Mouse (Mus musculus): ENCODE measurements around the gene Cfap97.
"Not testable (repeated sequence)": the region's sequence is repeated elsewhere in the genome, so short reads cannot be mapped to it uniquely, and the experiment has no call there.

Gene Cfap97

DNA sequence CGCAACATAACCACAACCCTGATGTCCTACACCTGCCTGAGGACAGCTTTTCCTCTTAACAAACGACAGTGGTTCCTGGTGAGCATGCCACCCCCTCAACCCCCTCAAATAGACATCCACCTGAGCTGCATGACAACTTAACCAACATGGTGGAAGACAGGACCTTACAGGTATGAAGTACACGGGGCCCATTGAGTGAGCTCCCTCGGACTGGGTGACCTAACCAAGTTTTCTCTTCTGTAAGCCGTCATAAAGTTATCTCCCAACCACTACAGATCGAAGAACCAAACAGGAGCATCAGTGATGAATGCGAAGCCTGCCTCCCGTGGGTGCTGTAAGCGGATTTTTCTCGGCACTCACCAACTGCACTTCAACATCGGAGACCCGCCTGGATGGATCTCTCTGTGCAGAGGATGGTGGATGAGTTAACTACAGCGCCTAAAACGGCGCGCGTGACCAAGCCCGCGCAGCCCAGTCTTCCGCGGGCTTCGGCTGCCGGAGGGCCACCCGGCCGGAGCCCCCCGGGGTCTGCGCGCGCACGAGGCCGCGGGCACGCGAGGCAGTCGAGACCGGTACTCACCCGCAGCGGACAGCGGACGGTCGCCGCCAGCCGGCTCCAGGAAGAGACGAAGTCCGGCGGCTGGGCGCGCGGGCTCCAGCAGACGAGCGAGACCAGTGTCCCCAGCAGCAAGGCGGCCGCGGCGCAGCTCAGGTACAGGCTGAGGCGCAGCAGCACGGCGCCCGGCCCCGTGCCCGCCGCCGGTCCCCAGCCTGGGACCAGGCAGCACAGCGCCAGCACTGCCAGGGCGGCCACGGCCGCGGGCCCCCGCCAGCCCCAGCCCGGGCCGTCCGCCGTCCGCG lies at the start of gene Cfap97:
Cfap97 (plus strand) TSS at position 570 of the 861 bp plus-strand sequence.
- peak; percentile 94 for DNase-seq

DNA sequence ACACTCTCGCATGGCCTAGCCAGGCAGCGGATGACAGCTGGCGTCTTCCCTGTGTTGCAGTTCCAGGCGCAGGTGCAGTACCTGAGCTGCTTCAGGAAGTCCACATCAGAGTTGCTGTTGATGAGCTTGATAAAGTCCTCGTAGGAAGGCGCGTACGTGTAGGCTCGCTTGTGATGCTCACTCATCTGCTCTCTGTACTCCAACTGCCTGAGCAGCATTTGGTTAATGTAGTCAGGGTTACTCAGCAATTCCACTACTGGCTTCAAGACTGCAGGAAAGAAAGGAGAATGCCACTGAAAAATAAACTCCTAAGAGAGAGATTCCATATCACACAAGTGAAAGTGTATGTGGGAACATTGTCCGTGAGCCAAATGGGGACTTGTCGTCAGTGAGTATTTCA lies 48.1 kb upstream of the Cfap97 start:
- peak; percentile 74 for DNase-seq

DNA sequence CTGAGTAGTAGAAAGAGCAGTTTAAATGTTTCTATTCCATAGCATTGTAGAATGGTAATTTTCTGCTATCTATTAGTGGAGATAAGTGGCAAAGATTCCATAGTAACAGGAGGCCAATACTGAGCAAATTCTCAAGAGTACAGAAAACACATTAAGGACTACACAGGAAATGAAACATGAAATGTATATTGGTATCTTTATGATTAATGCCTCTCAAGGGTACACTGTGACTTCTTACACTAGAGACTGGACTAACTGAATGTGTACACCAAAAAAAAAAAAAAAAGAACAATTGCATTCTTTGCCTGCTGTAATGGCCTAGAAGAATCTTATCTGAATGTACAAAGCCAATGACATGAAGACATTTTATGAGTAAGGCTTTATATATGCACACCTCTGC lies 43.9 kb upstream of the Cfap97 start:
- no peak for DNase-seq

DNA sequence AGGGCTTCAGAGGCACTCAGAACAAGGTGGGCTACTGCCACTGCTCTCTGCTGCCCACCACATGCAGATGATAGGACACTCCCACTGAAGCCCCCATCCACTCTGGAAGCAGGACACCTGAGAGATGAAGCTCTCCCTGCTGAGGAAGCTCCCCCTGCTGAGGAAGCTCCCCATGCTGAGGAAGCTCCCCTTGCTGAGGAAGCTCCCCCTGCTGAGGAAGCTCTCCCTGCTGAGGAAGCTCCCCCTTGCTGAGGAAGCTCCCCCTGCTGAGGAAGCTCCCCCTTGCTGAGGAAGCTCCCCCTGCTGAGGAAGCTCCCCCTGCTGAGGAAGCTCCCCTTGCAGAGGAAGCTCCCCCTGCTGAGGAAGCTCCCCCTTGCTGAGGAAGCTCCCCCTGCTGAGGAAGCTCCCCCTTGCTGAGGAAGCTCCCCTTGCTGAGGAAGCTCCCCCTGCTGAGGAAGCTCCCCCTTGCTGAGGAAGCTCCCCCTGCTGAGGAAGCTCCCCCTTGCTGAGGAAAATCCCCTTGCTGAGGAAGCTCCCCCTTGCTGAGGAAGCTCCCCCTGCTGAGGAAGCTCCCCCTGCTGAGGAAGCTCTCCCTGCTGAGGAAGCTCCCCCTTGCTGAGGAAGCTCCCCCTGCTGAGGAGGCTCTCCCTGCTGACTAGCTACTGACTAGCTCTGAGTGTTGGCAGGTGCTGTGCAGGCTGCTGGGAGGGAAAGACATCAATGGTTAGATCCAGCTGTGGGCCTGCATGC lies 38.0 kb upstream of the Cfap97 start:
- DNase-seq: peak; percentile 94

DNA sequence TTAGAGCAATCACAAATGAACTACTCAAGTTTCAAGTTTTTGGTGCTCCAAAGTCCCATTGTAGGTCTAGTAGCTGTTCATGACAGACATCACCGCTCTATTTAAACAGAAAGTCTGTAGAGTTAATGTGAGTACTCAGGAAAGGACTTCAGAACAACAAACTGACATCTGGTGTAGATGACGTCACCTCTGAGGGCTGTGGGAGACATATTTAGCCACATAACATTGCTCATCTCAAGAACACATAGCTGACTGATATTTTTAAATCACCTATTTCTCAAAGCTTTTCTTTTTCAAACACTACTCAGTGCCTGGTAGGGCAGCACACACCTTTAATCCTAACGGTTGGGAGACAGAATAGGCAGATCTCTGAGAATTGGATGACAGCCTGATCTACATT lies 34.4 kb upstream of the Cfap97 start:
- no peak for DNase-seq

DNA sequence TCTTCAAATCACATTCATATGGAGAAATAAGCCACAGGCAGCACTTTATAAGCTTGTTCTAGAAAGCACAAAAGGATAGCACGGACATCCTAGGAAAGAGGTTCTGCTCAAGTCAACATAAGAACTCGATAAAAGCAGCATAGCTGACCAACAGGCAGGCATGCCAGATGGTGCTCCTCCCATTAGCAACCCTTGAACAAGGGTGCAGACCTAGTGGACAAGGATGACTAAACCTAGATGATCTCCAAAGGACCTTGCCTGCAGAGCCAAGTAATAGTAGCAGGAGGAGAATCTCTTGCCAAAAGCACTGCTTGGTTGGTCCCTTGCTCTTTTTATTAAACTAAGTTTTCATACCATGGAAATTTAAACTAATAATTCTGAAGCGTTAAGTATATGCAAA lies 32.4 kb upstream of the Cfap97 start:
- no peak for DNase-seq

DNA sequence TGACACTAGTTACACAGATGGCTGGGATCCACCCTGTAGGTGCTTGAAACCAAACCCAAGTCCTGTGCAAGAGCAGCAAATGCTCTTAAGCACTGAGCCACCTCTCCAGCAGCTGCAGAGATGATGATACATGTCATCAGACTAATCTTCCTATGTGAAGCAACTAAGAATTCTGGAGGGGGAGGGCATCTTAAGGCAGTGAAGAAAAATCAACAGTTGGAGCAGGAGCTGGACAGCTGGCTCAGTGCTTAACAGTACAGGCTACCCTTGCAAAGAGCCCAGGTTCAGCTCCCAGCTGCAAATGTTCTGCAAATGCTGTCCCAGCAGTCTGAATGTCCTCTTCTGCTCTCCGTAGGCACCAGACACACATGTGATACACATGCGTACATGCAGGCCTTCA lies 29.1 kb upstream of the Cfap97 start:
- DNase-seq: no peak

DNA sequence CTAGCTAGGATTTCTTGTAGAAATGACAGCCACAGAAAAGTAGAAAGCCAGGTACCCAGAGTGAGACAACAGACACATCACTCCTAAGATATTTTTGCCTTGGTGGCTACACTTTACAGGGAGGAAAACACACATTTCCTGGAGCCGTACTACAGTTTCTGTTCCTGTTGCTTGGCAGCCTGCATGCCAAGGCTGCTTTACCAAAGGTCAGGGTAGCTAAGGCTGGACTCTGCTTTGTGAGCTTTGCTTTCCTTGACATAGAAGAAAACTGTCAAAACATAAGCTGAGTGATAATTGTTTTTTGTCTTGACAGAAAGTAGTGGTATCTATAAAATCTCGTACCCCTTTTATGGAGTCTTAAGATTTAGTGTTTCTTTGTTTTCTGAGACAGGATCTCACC lies 21.1 kb upstream of the Cfap97 start:
- no peak for DNase-seq

DNA sequence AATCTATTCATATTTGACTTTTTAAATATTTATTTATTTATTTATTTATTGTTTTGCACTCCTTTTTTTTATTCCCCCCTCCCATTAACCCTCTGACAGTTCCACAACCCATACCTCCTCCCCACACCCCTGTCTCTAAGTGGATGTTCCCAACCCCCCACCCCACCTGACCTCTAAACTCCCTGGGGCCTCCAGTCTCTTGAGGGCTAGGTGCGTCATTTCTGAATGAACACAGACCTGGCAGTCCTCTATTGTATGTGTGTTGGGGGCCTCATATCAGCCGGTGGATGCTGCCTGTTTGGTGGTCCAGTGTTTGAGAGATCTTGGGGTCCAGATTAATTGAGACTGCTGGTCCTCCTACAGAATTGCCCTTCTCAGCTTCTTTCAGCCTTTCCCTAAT lies 16.0 kb upstream of the Cfap97 start:
- DNase-seq: not testable (repeated sequence)

DNA sequence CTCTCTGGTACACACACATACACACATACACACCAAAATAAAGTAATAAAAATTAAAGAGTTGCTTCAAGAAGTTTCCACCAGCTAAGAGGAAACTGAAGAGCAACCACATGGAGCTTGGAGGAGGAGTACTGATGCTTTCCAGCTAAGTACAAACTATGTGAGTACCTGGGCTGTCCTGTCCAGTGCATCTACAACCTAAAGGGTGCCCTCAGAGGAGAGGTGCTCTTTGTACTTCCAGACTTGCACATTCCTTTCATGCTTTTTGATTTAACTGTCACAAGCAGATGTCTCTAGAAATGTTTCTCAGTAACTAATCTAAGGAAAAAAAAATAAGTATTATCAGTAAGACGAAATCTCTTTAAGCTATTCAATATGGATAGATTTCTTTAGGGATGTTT lies 14.2 kb upstream of the Cfap97 start:
- DNase-seq: no peak

DNA sequence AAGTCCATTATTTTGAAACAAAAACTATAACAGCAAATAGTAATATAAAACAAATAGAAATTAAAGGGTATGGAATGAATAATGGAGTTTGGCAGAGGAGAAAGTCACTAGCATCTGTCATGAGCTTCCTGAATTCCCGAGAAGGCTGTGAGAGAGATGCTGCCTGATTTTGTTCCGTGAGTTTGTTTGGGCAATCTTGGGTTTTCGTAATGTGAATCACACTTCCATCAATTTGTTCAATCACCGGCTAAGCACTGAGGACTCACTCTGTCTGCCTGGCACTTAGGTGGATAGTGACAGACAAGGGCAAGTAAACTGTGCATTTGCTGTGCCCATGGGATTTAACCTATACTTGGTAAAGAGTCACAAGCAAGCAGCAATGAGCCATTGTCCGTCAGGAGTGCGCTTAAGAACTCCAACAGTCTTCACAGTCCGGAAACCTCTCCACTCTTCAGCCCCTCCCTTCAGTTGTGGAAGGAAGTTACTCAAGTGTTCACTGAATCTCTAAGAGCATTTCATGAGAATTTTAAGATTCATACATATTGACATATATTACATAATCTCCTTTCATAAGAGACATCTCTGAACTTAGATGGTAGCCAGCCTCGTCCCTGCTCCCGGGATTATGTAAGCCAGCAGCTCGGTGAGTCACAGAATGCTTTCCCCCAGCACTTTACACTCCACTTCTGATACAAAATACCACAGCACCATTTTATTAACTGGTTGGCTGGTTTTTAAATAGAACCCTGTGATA lies 13.6 kb upstream of the Cfap97 start:
- DNase-seq: no peak

DNA sequence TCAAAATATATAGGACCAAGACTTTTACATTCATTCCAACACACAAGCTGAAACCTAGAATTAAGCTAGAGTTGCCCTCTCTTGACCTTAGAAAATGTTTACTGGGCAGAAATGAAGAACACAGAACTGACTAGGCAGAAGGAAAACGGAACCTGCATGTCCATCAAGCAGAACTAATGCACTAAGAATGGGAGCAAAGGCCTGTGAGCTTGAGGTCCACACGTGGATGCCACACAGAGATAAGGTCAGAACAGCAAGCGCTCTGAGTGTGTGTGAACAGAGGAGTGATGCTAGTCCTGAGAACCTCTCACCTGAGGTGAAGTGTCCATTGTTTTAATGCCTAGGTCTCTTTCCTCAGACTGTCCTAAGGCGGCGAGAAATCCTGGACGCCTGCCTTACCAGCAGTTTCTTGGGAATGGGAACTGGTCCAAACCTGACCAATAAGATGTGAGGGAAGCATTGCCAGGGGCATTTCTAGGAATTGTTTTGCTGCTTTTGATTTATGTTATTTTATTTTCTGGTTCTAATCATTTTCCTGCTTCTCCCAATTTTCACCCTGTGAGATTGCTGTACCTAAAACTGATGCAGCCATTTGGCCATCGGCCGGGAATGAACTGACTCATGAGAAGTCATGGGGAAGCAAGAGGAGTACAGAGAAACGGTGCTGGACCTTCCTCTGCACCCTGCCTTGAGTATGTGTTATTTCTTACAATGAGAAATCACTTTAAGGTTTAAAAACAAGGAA lies 11.0 kb upstream of the Cfap97 start:
- DNase-seq: no peak

DNA sequence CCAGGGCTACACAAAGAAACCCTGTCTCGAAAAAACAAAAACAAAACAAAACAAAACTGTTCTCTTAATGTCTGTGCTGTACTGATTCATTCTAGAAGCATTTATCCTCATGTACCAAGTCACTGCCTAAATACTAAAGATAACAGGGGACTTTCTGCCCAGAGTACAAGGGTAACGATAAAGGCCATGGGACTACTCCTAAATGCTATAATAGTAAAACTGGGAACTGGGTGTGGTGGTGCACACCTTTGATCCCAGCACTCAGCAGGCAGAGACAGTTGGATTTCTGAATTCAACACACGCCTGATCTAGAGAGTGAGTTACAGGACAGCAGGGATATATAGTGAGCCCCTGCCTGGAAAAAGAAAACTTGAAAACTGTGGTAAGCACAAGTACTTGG lies 9.9 kb upstream of the Cfap97 start:
- no peak for DNase-seq

DNA sequence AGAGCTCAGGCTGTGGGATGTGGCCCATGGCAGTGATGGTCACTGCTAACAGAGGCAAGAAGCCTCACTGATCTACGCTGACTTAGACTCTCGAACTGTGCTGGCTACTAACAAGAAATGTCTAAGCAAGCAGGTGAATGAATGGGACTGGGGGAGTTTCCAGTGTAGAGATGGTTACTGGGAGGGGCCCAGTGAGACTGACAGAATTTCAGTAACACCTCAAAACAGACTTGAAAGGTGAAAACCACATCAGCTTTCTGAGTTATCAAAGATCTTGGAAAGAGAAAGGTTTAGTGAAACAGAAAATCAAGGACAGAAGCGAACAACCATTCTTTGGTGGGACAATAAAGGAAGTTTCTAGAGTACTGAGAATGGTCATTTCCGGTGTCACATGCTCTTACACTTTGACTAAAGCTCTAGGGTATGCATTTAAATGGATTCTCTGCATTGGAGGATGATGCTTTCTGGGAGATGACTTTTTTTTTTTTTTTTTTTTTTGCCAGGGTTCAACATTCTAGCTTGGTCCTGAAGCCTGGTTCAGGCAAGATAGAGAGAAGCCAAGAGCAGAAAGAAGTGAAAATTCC lies 9.0 kb upstream of the Cfap97 start:
- no peak for DNase-seq

DNA sequence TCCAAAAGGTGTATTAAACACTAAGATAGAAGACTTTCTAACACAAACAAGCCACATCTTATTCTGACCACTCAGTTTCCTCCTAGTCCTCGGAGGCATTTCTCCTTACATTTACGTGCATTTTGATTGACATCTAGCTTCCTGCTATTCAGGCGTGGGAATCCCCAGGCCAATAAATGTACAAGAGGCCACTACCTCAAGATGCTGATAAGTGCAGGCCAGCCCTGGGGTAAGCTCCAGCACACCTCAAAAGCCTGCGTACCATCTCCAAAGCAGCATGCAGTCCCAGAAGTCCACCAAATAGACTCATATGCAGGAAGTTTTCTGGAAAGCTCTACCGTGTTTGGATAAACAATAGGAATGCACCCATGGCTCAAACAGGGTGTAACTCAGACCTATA lies 8.1 kb upstream of the Cfap97 start:
- no peak for DNase-seq

DNA sequence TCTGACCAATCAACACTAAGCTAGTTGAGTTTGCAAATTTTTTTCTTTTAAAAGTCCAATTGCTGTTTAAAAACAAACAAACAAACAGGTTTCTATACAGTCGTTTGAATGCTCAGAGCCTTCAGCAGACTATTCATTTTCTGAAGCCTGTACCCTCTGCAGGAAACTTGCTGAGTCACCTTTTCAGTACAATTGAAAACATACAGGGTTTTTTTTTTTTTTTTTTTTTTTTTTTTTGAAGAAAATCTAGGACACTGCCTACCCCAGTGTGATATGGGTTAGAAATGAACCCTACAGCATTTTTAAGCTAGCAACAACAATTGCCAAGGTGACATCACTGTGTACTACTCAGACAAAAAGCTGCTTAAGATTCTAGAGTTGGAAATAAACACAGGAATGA lies 7.6 kb upstream of the Cfap97 start:
- DNase-seq: no peak

DNA sequence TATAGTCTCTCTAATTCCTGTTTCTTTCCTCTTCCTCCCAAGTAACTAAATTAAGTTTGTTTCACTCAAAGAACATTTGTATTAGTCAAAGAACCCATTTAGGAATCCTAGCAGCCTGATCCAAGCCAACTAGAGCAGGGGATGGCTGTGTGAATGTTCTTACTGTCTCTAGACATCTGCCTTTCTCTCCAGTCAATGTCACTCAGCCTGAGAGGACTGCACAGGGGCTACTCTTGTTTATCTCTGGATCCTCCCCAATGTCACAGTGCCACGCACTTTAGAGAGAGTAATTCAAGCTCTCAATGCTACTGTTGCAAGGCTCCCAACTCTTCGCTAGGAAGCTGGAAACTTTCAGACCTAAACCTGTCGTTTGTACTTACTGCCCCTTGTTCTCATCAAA lies 5.4 kb upstream of the Cfap97 start:
- DNase-seq: no peak

DNA sequence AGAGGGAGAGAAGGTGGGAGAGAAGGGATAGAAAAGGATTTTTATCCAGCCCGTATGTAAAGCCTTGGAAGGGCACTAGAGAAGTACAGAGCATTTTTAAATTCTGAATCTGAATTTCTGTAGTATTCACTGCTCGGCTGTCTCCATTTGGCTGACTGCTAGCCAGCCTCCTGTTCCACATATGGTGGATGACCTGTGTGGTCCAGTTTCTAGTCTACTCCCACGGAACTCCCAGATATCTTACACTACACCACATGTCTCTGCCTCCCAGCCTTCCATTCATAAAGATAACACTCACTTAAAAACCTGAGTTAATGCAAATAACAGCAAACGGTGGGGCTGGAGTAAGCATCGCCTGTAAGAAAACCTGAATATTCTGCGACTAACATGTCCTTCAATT lies 2.3 kb upstream of the Cfap97 start:
- no peak for DNase-seq

DNA sequence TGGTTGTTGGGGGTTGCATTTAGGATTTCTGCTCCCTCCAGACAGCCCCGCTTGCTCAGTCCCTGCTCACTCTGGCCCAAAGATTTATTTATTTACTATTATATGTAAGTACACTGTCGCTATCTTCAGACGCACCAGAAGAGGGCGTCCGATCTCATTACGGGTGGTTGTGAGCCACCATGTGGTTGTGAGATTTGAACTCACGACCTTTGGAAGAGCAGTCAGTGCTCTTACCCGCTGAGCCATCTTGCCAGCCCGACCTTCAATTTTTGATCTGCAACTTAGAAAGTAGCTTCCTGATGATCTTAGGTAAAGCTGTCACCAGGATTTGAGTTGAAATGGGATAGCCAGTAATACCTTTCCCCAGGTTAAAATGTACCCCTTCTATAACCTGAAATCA lies 1.8 kb upstream of the Cfap97 start:
- DNase-seq: no peak

DNA sequence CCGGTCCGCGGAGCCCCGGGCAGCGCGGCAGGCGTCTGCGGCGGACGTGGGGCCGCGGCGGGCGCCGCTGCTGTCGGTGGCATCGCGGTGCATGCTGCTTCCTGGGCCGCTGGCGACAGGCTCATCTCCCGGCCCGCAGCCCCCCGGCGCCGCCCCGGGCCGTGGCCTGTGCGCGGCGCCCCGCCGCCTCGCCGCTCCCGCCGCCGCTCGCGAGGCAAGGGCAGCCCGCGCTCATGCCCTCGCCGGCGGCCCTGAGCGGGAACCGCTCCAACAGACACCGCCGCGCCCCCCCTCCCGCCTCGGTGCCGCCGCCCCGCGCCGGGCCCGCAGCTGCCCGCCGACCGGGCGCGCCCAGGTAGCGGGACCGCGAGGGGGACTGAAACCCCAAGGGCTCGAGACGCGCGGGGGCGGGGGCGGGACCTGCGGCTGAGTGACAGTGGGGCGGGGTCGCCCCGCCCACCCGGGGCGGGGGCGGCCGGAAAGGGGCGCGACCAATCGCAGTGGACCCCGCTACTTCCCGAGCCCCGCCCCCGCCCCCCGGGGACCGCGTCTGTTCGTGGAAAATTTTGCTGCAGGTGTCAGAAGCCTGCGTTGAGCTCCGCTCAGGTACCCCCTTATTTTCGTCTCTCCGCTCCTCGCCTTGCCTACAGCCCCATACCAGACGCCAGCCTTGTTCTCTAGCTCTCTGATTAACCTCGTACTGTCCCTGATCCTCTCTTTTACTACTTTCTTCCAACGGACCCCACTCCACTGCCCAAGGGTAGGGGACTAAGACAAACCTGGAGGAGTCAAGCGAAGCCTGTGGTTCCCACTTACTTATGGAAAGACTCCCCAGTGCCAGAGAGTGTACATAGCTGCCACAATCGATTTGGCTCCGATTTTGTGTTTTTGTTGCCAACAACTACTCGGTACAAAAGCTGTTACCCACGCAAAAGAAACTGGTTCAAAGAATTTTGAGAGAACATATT lies 777 bp downstream of the Cfap97 start, which contains the start of gene Snx25:
Snx25 (minus strand) TSS at position 96 of the 968 bp plus-strand sequence.
- peak; percentile 98 for DNase-seq

DNA sequence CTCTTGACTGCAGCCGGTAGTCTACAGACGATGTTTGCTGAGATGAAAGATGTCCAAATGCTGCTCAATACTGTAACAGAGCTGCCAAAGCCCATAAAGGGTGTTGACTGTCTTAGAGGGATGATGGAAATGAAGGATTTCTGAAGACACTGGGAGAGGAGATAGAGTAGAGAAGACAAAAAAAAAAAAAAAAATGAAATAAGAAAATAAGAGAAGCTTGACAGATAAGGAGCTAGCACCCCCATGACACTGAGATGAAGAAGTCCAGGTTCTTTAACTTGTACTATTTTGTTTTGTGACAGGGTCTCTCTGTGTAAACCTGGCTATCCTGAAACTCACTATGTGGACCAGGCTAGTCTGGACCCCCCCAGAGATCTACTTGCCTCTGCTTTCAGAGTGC lies 1.5 kb downstream of the Cfap97 start:
- DNase-seq: no peak
